Mouse (Mus musculus): Measurements from ENCODE around the gene Tbc1d5.

DNA sequence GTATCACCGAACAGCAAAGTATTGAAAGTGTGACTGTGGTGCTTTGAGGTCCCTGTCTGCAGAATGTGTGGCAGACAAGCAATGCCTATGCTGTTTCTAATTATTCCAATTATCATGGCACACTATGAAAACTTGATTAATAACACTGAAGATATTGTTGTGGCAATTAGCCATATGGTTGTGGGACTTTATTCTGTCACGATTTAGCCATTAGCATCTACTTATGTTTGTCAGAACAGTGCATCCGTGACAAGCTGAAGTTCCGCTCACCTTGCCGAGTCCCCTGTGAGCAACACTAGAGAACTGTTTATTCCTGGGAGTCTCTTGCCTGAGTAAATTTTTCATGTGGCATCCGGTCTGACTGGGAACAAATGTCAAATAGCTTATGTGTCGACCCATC, 281.3 kb downstream of the Tbc1d5 start:
- TF ChIP-seq BHLHE40 (IDR thresholded peaks at IDR 0.05; ENCODE audit: low read depth, low read length) (no peak), CTCF (conservative IDR thresholded peaks at IDR 0.05 in 1 of 2, IDR thresholded peaks at IDR 0.05 in 1 of 2; ENCODE audit: low read depth in 2 of 2, low read length in 2 of 2) (no peak), MAZ (IDR thresholded peaks at IDR 0.05; ENCODE audit: low read depth, low read length) (no peak), EP300 (IDR thresholded peaks at IDR 0.05; ENCODE audit: low read length) (no peak), SMC3 (IDR thresholded peaks at IDR 0.05; ENCODE audit: low read depth, low read length) (no peak), MAFK (IDR thresholded peaks at IDR 0.05; ENCODE audit: insufficient replicate concordance, low read length) (no peak), TBP (conservative IDR thresholded peaks at IDR 0.05; ENCODE audit: low read depth, low read length) (no peak), CHD1 (IDR thresholded peaks at IDR 0.05; ENCODE audit: low read depth, low read length) (no peak), POLR2A (IDR thresholded peaks at IDR 0.05; ENCODE audit: low read depth, low read length) (no peak)
